In genomic region chr2:32484933-32485332, GRCm38 (mm10) we compare ENCODE assay signal across 18 mouse cellular contexts. TPM values are rescaled to one million over a fixed set of nuclear protein-coding genes. Genes with fewer than 3 reads are reported as not detected.
A peak's percentile ranks its signal among the peaks of the same experiment; 100 is the strongest.
DNase-seq lines count a peak whose midpoint lies in the region; ATAC-seq and TF ChIP-seq lines count a peak whose summit lies in the region.
"Had no signal": no experiment of that assay in that cellular context is flagged by ENCODE, and none has a peak within 500 bp of the region (broad histone marks: within the 10 kb centered on the region; RNA-seq: fewer than 3 reads in every experiment).

No protein-coding gene starts in this region.

- no peak overlapping the region for H3K27ac ChIP-seq in heart, embryonic 12.5 days (ENCODE audit: poor library complexity, severe bottlenecking)
- no peak overlapping the region for H3K27ac ChIP-seq in intestine, embryonic 15.5 days
- 0 out of 2 replicates have a peak overlapping the region, but pooled peaks have one; percentile 3 for H3K27ac ChIP-seq in kidney, embryonic 16.5 days (ENCODE audit: low read length)
- H3K27ac ChIP-seq in small intestine, adult 2 months (ENCODE audit: insufficient read depth, low read depth, low read length), result peak overlapping the region; percentile 98
- no peak overlapping the region for H3K27ac ChIP-seq in midbrain, embryonic 10.5 days (replicated peaks)
- H3K27ac ChIP-seq: limb, embryonic 12.5 days; stomach, embryonic 15.5 days had no signal

- no peak for DNase-seq in heart, adult 11 months
- no peak for DNase-seq in ovary, adult 18-20 months (ENCODE audit: low spot score)
- DNase-seq in midbrain, embryonic 10.5 days (ENCODE audit: low spot score), result no peak
- DNase-seq in B cell, adult 2 months, result no peak
- DNase-seq: adrenal gland, postnatal 10 days; cerebellum, adult 11 months; cerebellum, postnatal 14 days; heart, postnatal 36 days; lung, postnatal 10 days; thymus, postnatal 14 days had no signal

- peaks cover 12% of the 10 kb centered on the region for H3K4me1 ChIP-seq in heart, embryonic 12.5 days (replicated peaks)
- H3K4me1 ChIP-seq in intestine, embryonic 15.5 days (replicated peaks), result peaks cover 6% of the 10 kb centered on the region; the same call in 1 of the 2 replicates
- H3K4me1 ChIP-seq in kidney, embryonic 16.5 days (ENCODE audit: insufficient read depth, low read length), result no peaks in the 10 kb centered on the region
- peaks cover 20% of the 10 kb centered on the region for H3K4me1 ChIP-seq in small intestine, adult 2 months (ENCODE audit: control insufficient read depth, insufficient read depth, insufficient read length, low read length)
- no peaks in the 10 kb centered on the region for H3K4me1 ChIP-seq in midbrain, embryonic 10.5 days
- H3K4me1 ChIP-seq: stomach, embryonic 15.5 days had no signal

- no peak for ATAC-seq in heart, embryonic 12.5 days (ENCODE audit: insufficient number of reproducible peaks, low FRiP score)
- peak; percentile 51 for ATAC-seq in intestine, embryonic 15.5 days
- ATAC-seq in kidney, embryonic 16.5 days (ENCODE audit: low FRiP score, low TSS enrichment), result no peak
- ATAC-seq: inflammation-experienced regulatory T-cells, adult 6 months had no signal

- TF ChIP-seq POLR2A in small intestine, adult 2 months (IDR thresholded peaks at IDR 0.05; ENCODE audit: low read depth, low read length), result peak; percentile 42; the same call in 1 of the 2 replicates

- no peak overlapping the region for H3K4me3 ChIP-seq in heart, embryonic 12.5 days
- no peak overlapping the region for H3K4me3 ChIP-seq in intestine, embryonic 15.5 days (replicated peaks)
- H3K4me3 ChIP-seq in kidney, embryonic 16.5 days (ENCODE audit: low read length), result no peak overlapping the region
- no peak overlapping the region; the same call in 1 of the 2 replicates for H3K4me3 ChIP-seq in small intestine, adult 2 months (ENCODE audit: low read depth, low read length)
- H3K4me3 ChIP-seq in midbrain, embryonic 10.5 days, result no peak overlapping the region
- H3K4me3 ChIP-seq: limb, embryonic 12.5 days; megakaryocyte, embryonic 14.5 days; stomach, embryonic 15.5 days had no signal

- 0 out of 2 replicates have a peak overlapping the region, but pooled peaks have one; percentile 9 for H3K9ac ChIP-seq in heart, embryonic 12.5 days
- 0 out of 2 replicates have a peak overlapping the region, but pooled peaks have one; percentile 8 for H3K9ac ChIP-seq in intestine, embryonic 15.5 days
- H3K9ac ChIP-seq in kidney, embryonic 16.5 days (replicated peaks; ENCODE audit: low read length), result no peak overlapping the region; the same call in 1 of the 2 replicates
- H3K9ac ChIP-seq: limb, embryonic 12.5 days; stomach, embryonic 15.5 days had no signal

- no peaks in the 10 kb centered on the region for H3K36me3 ChIP-seq in heart, embryonic 12.5 days
- no peaks in the 10 kb centered on the region for H3K36me3 ChIP-seq in intestine, embryonic 15.5 days
- no peaks in the 10 kb centered on the region for H3K36me3 ChIP-seq in kidney, embryonic 16.5 days (ENCODE audit: insufficient read depth, low read length)
- H3K36me3 ChIP-seq in small intestine, adult 2 months (ENCODE audit: control insufficient read depth, insufficient read depth, low read length), result no peaks in the 10 kb centered on the region
- H3K36me3 ChIP-seq in midbrain, embryonic 10.5 days, result no peaks in the 10 kb centered on the region
- H3K36me3 ChIP-seq: limb, embryonic 12.5 days; stomach, embryonic 15.5 days had no signal

- no peak overlapping the region for H3K4me2 ChIP-seq in heart, embryonic 12.5 days
- H3K4me2 ChIP-seq in intestine, embryonic 15.5 days (replicated peaks), result no peak overlapping the region
- H3K4me2 ChIP-seq in kidney, embryonic 16.5 days (replicated peaks; ENCODE audit: low read depth, low read length), result no peak overlapping the region
- H3K4me2 ChIP-seq: limb, embryonic 12.5 days; stomach, embryonic 15.5 days had no signal

- no peak for TF ChIP-seq CTCF in small intestine, adult 2 months (IDR thresholded peaks at IDR 0.05; ENCODE audit: extremely low read depth, insufficient read length, insufficient replicate concordance, low read depth, low read length)

- no peaks in the 10 kb centered on the region for H3K27me3 ChIP-seq in heart, embryonic 12.5 days (replicated peaks)
- no peaks in the 10 kb centered on the region for H3K27me3 ChIP-seq in intestine, embryonic 15.5 days (replicated peaks)
- H3K27me3 ChIP-seq in kidney, embryonic 16.5 days (ENCODE audit: insufficient read depth, low read length), result no peaks in the 10 kb centered on the region
- H3K27me3 ChIP-seq in small intestine, adult 2 months (ENCODE audit: control insufficient read depth, insufficient read depth, low read length), result no peaks in the 10 kb centered on the region
- no peaks in the 10 kb centered on the region for H3K27me3 ChIP-seq in midbrain, embryonic 10.5 days (ENCODE audit: low read depth, poor library complexity, severe bottlenecking)
- H3K27me3 ChIP-seq: limb, embryonic 12.5 days; megakaryocyte, embryonic 14.5 days; stomach, embryonic 15.5 days had no signal

- H3K9me3 ChIP-seq in heart, embryonic 12.5 days (replicated peaks), result peaks cover 6% of the 10 kb centered on the region; the same call in 1 of the 2 replicates
- H3K9me3 ChIP-seq in intestine, embryonic 15.5 days, result no peaks in the 10 kb centered on the region
- H3K9me3 ChIP-seq in kidney, embryonic 16.5 days (ENCODE audit: low read length), result no peaks in the 10 kb centered on the region
- peaks cover 1% of the 10 kb centered on the region; the same call in 1 of the 2 replicates for H3K9me3 ChIP-seq in midbrain, embryonic 10.5 days (replicated peaks)
- H3K9me3 ChIP-seq: limb, embryonic 12.5 days; stomach, embryonic 15.5 days had no signal

- 87% methylated on average over 6 of the region's 6 CpGs for WGBS in heart, embryonic 12.5 days
- 70% methylated on average over 6 of the region's 6 CpGs for WGBS in intestine, embryonic 15.5 days
- 64% methylated on average over 6 of the region's 6 CpGs for WGBS in kidney, embryonic 16.5 days
- WGBS in small intestine, adult 2 months, result 37% methylated on average over 6 of the region's 6 CpGs
- WGBS in midbrain, embryonic 10.5 days, result 88% methylated on average over 6 of the region's 6 CpGs

RNA-seq across cellular contexts. Expression of gene Slc25a25, which starts 33.7 kb away (rescaled TPM):
- 13.0 and 14.3 TPM in 2 replicates for polyA plus RNA-seq in heart, embryonic 12.5 days (2016; fragmentation: Nextera tagmentation; extraction: Ambion mirVana)
- 20.0 and 20.1 TPM in 2 replicates for polyA plus RNA-seq in intestine, embryonic 15.5 days (2015; fragmentation: Nextera tagmentation; extraction: Ambion mirVana)
- polyA plus RNA-seq in kidney, embryonic 16.5 days (2015; fragmentation: Nextera tagmentation; extraction: Ambion mirVana), result 21.2 and 21.9 TPM in 2 replicates
- 12.5 and 27.0 TPM in 2 replicates for polyA plus RNA-seq in small intestine, adult 2 months (2012; rRNA removed)
- polyA plus RNA-seq in midbrain, embryonic 10.5 days (2016; fragmentation: Nextera tagmentation; extraction: Ambion mirVana), result 29.2 and 35.7 TPM in 2 replicates

RNA-seq across cellular contexts. Expression of gene Naif1, which starts 34.7 kb away (rescaled TPM):
- 4.7 and 5.4 TPM in 2 replicates for polyA plus RNA-seq in heart, embryonic 12.5 days (2016; fragmentation: Nextera tagmentation; extraction: Ambion mirVana)
- 4.7 and 5.0 TPM in 2 replicates for polyA plus RNA-seq in intestine, embryonic 15.5 days (2015; fragmentation: Nextera tagmentation; extraction: Ambion mirVana)
- 7.3 and 8.2 TPM in 2 replicates for polyA plus RNA-seq in kidney, embryonic 16.5 days (2015; fragmentation: Nextera tagmentation; extraction: Ambion mirVana)
- polyA plus RNA-seq in small intestine, adult 2 months (2012; rRNA removed), result 2.4 and 4.4 TPM in 2 replicates
- 5.9 and 6.4 TPM in 2 replicates for polyA plus RNA-seq in midbrain, embryonic 10.5 days (2016; fragmentation: Nextera tagmentation; extraction: Ambion mirVana)

RNA-seq across cellular contexts. Expression of gene Fam102a, which starts 50.2 kb away (rescaled TPM):
- polyA plus RNA-seq in heart, embryonic 12.5 days (2016; fragmentation: Nextera tagmentation; extraction: Ambion mirVana), result 7.9 and 9.0 TPM in 2 replicates
- polyA plus RNA-seq in intestine, embryonic 15.5 days (2015; fragmentation: Nextera tagmentation; extraction: Ambion mirVana), result 9.7 and 9.8 TPM in 2 replicates
- polyA plus RNA-seq in kidney, embryonic 16.5 days (2015; fragmentation: Nextera tagmentation; extraction: Ambion mirVana), result 13.3 and 15.0 TPM in 2 replicates
- polyA plus RNA-seq in small intestine, adult 2 months (2012; rRNA removed), result 55.2 and 96.2 TPM in 2 replicates
- 6.8 and 7.9 TPM in 2 replicates for polyA plus RNA-seq in midbrain, embryonic 10.5 days (2016; fragmentation: Nextera tagmentation; extraction: Ambion mirVana)

Comparison
In these comparisons a context has a peak if more than half of its experiments do, and no peak if none do; other contexts are left out.
1. H3K27ac ChIP-seq: peak in kidney, embryonic 16.5 days (single experiment) and small intestine, adult 2 months (single experiment); none in heart, embryonic 12.5 days (single experiment), intestine, embryonic 15.5 days (single experiment) and midbrain, embryonic 10.5 days (single experiment).